Mouse (Mus musculus): ENCODE results near the gene Stab1.
A peak's percentile ranks its signal among the peaks of the same experiment; 100 is the strongest.

Gene Stab1

DNA sequence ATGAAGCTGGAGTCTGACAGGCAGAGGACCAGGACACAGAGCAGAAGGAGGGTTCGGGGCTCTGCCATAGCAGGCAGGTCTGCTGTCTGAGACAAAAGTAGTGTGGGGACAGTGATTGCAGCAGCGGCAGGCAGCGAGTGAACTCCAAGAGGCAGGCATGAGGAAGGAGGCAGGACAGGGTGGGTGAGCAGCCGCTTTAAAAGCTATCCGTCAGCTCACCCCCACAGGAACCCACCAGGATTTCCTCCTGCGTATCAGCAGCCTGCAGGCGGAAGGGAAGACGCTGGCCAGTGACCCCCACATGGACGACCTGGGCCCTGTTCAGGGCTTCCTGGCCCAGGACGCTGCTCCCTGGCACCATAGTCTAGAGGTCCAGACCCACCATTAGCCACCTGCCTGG lies at the start of gene Stab1:
TSS of gene Stab1 (minus strand) at position 217 of the 400 bp plus-strand sequence.
- DNase-seq = no peak

GRCm38 (mm10) chr14:31217666-31218065 lies 49.2 kb upstream of the Stab1 start, which contains the start of gene Sema3g:
Sema3g (plus strand) TSS chr14:31217860.
- DNase-seq = peak; percentile 78 to 83

DNA sequence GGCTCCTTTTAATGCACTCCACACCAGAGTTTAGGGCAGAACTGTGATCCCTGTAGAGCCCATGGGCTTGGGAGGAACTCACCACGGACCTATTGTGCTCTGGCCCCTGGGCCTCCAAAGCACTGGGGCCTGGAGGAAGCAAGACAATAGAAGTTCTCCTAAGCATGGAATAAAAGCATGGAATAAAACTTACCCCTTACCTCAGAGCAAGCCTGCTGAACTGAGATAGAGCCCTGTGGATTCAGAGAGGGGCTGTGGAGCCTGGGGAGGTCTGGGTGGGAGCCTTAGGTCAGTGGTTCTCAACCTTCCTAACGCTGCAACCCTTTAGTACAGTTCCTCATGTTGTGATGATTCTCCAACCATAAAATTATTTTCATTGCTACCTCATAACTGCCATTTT lies 48.4 kb upstream of the Stab1 start, which contains the start of gene Nisch:
TSS of gene Nisch (minus strand) at position 101 of the 400 bp plus-strand sequence.
- DNase-seq = no peak

GRCm38 (mm10) chr14:31215157-31216002 lies 46.9 kb upstream of the Stab1 start:
- DNase-seq = peak; percentile 90

DNA sequence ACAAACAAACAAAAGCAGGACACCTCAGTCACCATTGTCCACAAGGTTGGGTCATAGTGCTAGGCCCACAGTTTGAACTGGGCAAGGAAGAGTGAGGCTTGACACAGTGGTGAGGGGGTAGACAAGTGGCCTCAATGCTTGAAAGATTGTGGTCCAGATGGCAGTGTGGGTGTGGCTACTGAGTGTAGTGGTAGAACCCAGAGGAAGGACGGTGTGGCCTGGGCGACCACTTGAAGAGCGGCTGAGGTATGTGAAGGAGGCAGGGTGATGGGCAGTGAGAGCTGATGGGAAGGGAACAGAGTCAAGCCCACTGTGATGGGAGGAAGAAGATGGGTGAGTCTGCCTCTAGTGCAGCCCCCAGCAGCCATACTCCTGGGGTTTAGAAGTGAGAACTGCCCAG lies 46.2 kb upstream of the Stab1 start:
- no peak for DNase-seq

DNA sequence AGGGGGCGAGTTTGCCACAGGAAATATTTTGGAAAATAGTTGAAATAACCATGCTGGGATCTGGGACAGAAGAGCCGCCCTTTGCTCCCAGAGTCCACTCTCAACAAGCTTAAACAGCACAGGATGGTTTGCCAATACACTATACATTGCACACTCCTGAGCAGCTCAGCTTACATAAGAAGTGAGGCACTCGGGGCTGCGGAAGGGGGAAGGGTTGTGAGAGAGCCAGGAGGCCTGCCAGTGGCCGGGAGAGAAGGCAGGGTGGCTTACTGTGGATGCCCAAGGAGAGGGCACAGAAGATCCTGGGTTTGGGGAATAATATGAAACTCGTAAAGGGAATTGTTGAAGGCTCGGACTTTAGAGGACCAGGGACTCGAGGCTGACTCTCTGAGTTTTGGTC lies 45.4 kb upstream of the Stab1 start:
- DNase-seq = no peak

DNA sequence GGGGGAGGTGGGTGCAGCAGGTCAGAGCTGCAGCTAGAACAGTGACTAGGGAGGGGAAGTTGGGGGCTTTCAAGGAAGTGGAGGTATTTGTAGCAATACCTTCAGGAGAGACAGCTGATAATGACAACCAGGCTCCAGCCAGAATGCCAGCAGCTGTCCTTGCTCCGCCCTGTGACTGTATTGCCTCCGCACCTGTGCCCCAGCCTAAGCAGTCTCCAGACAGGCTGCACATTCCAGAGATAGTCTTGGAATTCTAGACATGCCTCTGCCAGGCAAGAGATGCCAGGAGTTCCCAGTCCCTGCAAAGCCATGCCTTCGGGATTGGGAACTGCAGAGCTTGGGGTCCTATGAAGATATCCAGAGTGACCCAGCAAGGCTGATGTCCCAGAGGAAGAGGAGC lies 44.1 kb upstream of the Stab1 start:
- no peak for DNase-seq

GRCm38 (mm10) chr14:31211854-31212253 lies 43.4 kb upstream of the Stab1 start:
- DNase-seq = no peak

GRCm38 (mm10) chr14:31209133-31209557 lies 40.7 kb upstream of the Stab1 start:
- no peak for DNase-seq

GRCm38 (mm10) chr14:31208084-31208483 lies 39.6 kb upstream of the Stab1 start, which contains the start of gene Tnnc1:
Tnnc1 (plus strand) TSS chr14:31208312.
- DNase-seq = no peak

GRCm38 (mm10) chr14:31207070-31207830 lies 38.8 kb upstream of the Stab1 start:
- DNase-seq = peak; percentile 42

GRCm38 (mm10) chr14:31206472-31206981 lies 38.1 kb upstream of the Stab1 start:
- DNase-seq = peak; percentile 98

DNA sequence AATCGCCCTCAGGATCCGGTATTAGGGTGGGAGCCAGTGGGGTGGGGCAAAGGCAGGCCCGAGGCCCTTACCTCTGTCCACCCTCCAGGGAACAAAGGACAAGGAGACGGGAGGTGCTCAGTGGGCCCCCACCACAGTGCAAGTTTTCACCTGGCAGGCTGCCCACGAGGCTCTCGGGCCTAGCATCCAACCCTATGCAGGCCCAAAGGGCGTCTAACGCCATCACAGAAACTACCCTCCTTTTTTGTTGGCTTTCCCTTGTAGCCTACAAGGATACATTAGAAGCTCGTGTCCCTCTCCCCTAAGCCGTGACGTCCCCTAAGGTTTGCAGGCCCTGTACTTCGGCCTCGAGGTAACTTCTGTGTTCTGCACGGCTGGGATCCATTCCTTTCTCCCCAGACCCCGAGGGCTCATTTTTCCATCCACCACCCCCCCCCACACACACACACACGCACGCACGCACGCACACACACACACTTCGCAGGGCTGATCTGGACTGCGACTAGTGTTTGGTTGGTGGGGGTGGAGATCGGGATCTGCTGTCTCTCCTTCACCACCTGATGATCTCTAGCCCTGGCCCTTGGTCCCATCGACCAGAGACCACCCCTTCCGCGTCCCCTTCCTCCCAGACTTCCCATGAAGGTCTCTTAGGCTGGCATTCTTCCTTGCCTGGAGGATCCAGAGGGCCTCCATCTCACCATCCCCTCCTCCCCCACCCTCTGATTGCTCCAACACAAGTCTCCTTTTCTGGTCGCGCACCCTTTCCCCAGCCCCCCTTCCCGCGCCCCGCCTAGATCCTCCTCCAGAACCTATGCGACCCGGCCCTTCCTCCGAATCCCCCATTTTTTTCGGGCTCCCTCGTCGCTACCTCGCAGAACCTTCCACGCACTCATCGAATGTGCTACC lies 37.4 kb upstream of the Stab1 start:
- peak; percentile 67 to 74 for DNase-seq

GRCm38 (mm10) chr14:31205244-31205561 lies 36.8 kb upstream of the Stab1 start:
- DNase-seq = no peak

- DNase-seq = no peak
These were observed 36.4 kb upstream of the Stab1 start for GRCm38 (mm10) chr14:31204844-31205243.

DNA sequence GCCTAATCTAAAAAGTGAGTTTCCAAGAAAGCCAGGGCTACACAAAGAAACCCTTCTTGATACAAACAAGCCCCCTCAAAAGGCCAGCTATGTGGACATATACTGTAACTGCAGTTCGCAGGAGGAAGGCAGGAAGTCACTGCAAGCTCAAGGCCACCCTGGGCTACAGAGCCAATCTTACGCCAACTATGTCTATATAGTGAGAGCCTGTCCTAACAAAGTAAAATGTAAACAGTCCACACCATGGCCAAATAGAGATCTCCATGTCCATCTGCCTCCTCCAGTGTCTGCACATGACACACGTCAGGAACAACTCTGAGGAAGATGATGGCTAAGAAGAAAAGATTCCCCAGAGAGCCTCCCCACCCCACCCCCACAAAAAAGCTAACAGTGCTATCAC lies 31.6 kb upstream of the Stab1 start:
- no peak for DNase-seq

DNA sequence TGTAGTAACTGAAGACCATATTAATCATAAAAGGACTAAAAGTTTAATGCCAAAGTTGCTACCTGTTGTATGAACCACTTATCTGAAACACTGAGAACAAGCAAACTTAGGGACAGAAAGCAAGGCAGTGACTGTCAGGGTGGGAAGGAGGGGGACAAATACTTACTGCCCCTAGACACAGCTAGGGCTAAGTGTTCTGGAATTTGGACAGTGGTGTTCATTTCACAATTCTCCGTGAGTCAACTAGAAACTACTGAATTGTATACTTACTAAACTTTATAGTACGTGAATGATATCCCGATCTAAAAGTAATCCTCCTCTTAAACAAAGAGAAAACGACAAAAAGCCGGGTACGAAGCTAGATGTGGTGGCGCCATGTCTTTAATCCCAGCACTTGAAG lies 31.2 kb upstream of the Stab1 start:
- no peak for DNase-seq

DNA sequence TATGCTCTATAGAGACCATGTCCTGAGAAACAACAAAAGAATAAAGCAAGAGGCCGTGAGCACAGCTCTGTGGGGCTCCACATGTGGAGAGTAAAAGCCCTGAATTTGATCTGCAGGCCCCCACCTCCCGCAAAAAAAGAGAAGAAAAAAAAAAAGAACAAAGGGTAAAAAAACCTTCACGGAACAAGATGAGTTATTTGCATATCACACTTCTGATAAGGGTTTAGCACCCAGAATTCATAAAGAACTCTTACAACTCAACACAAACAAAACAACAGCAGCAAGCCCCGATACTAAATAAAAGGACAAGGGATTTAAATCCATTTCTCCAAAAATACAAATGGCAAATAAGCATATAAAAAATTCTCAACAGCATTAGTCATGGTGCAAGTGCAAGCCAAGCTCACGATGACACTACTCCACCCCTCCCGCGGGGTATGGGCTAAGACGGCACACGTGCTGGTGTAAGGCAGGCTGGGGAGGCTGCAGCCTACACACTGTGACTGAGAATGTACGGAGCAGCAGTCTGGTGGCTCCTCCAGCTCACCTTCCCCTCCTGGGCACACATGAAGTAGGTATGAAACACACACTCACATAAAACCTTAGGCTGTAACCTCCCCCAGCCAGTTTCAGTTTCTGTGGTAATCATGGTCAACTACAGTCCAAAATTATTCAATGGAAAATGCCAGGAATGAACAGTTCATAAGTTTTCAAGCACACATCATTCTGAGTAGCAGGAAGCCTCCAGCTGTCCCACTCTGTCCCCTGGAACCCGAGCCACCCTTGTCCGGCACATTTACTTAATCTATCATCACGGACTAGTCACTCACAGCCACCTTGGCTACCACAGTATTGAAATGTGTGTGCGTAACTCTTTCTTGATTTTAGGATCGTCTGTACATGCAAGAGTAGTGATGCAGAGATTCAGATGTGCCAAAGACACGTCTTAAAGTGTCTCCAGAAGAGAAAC lies 29.4 kb upstream of the Stab1 start:
- DNase-seq = no peak

GRCm38 (mm10) chr14:31195968-31196367 lies 27.5 kb upstream of the Stab1 start:
- peak; percentile 72 for DNase-seq

- DNase-seq = no peak
These were observed 27.1 kb upstream of the Stab1 start for GRCm38 (mm10) chr14:31195521-31195920.

DNA sequence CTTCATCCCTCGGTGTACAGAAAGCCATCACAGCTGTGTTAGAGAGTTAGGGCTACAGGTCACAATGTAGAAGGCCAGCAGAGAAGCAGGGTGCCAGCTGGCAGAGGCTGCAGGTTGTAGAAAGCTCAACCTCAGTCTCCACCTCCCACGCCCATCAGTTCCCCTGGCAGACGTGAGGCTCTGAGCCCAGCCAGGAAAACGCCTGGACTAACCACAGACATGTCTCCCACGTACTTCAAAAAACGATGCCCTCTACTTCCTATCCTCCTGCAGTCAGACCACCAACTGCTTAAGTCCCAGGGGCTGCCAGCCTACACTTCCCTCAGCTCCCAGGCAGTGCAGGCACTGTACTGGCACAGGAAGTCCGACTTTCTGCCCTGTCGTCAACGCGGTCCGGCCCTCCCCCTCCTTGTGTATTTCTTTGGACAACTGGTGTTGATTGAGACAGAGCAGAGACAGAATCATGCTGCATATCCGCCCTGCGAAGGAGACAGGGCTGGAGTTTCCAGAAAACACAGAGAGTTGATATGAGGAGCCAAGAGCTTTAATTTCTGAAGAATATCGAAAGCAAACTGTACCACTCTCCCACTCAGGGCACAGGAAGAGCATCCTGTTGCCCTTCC lies 26.6 kb upstream of the Stab1 start:
- peak; percentile 67 to 71 for DNase-seq
